Mouse (Mus musculus): ENCODE measurements around the gene Tsga10ip.

Gene Tsga10ip

GRCm38 (mm10) chr19:5345297-5346131 lies 56.8 kb downstream of the Tsga10ip start:
- DNase-seq (ENCODE audit: low read depth) = no peak

- DNase-seq (ENCODE audit: low read depth) = no peak
Observed at GRCm38 (mm10) chr19:5341360-5341759, 61.0 kb downstream of the Tsga10ip start.

All from c-Kit-positive CD71-positive TER-119-negative erythroid progenitor cells, embryonic 14.5 days (primary cell).